Mouse (Mus musculus) 416B (cell line): Measurements from ENCODE around the gene Fam122a.

Source experiments
- DNase-seq: peaks from one replicate; pipeline ENCODE4 v3.0.0; 2011; ENCODE audit warnings: low read depth

Gene Fam122a

GRCm38 (mm10) chr19:24490275-24490674 is 13.1 kb upstream of the Fam122a start:
- no peak for DNase-seq

DNA sequence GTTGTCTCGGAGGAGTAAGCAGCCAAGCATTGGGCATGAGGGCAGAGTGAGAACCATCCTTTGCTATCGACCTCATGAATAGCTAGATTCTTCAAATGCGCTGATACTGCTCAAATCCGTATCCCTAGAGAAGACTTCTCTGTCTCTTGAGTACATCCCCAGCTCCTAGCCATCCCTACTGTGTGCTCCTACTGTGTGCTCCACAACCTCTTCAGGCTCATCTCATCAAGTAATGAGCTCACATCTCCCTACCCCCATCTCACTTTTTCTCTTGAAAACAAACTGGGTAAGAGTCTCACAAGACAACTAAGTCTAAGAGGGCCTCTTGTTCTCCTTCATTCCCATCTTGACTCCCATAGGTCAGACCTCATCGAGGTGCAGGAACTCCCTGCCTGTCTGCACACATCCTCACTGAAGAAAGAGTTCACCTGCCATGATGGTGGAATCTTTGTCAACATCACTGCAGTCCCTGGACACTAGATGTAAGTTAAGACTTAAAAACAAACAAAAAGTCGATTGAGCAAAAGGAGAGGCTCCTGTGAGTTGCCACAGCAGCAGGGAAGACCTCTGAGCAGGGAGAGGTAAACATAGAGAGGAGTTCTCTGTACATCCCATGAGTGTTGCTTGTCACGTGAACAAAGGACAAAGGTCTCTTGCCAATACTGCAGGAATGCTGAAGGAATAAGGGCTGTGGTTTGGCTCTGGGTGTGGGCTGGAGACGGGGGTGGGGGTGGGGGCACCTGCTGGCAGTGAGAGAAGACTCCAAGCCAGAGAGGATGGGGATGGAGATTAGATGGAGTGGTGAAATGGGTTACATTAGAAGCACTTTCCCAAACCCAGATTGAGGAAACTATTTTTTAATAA is 9.5 kb upstream of the Fam122a start:
- DNase-seq, result no peak

DNA sequence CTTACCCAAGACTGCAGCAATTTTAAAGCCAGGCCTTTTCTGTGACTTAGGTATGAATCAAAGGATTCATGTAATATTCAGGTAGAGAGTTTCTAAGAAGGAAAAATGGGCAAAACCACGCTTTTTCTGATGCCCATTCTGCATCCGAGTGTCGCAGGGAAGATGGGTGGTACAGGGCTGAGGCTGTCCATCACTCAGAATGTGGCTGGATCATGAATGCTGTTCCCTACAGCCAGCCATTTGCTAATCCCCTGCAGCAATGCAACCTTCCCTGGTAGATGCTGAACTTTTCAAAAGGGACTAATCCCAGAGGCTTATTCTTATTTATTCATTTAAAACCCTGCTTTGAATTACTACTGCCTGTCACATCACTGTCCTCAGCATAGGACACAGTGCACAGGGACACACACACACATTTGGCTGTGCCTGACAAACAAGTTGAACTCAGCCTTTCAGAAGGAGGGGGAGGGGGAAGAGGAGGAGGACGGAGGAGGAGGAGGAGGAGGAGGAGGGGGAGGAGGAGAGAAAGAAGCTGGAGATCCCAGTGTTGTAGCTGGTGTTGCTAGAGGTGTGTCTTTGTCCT is 7.5 kb upstream of the Fam122a start:
- DNase-seq, result no peak

DNA sequence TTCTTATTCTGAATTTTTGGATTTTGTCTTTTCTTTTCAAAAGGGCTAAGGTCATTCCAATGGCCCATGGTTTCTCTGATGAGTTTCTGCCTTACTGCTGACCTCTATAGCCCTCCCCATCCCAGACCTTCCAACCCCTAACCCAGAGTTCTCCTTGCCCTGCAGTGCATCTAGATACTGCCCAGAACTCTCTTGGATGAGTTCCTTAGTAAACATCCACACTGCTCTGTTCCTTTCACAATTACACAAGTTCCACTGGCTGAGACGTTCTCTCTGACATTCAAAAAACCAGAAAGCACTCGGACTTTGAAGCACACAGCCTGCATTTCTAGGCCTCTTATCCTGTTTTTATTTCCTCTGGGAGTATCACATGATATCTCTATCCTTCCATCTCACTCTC is 3.8 kb upstream of the Fam122a start:
- no peak for DNase-seq

GRCm38 (mm10) chr19:24476461-24476860 is 695 bp downstream of the Fam122a start:
- peak; percentile 59 for DNase-seq

- no peak for DNase-seq
Observed at GRCm38 (mm10) chr19:24475281-24475680, 1.9 kb downstream of the Fam122a start.

DNA sequence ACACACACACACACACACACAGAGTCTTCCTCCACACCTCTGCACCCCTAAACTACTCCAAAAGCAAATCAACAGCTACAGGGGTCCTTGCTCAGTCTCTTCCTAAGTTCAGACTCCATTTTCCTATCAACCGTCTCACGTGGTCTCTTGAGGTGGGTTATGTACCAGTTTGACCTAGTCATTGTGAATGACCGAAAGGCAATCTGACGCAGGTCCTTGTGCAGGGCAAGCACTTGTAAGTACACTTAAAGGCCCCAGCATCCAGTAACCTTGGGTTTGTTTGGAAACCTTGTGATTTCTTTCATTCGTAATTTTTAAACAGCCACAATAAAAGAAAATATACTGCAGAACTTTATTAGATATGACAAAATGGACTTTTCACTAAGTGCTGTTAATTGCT is 4.6 kb downstream of the Fam122a start:
- no peak for DNase-seq

DNA sequence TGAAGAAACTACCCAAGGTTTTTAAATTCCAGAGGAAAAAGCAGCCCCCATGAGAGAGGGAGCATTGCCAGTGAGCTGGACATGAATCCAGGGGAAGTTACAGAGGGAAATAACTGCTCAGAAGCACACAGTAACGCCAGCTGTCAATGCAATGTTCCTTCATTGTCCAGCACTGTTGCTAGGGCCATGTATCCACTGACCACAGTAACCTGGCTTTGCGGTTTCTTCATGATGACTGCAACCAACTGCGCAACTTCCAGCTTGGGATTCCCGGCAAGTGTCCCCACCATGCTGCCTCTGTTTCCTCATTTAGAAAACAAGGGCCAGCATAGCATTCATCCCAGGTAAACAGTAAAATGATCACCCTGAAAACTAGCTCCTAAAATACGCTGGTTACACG is 5.6 kb downstream of the Fam122a start:
- peak; percentile 21 for DNase-seq

DNA sequence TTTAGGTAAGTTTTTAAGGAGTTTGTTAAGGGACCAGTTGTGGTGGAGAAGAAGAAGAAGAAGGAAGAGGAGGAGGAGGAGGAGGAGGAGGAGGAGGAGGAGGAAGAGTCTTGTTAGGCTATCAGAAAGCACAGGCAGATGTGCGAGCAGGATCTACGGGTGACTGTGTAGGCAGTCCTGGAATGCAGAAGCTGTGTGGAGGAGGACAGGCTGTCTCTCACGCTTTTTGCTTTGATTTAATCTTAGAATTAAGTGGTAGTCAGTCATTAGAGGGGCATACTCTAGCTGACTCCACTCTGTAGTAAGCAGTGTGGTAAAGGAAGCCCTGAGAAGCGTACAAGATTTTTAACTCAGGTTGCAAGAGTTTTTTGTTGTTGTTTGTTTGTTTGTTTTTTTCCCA is 7.9 kb downstream of the Fam122a start:
- DNase-seq, result no peak

DNA sequence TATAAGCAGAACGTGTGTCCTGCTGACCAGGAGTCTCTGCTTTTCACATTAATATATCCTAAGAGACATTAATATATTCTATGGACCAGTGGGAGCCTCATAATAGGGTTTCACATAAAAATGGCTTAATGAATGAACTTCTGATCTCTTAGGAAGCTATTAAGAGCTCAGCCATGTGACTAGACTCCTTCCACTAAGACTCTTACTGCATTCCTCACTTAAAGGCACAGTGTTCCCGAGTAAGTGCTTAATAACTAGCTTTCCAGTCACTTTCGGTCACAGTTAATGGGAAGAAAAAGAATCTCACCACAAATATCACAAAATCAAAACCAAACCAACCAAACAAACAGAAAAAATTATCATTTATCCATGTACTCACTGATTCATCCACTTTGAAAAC is 8.5 kb downstream of the Fam122a start:
- DNase-seq, result no peak

GRCm38 (mm10) chr19:24463011-24463410 is 14.1 kb downstream of the Fam122a start:
- DNase-seq, result no peak

- no peak for DNase-seq
Observed at GRCm38 (mm10) chr19:24456591-24457231, 20.4 kb downstream of the Fam122a start.

DNA sequence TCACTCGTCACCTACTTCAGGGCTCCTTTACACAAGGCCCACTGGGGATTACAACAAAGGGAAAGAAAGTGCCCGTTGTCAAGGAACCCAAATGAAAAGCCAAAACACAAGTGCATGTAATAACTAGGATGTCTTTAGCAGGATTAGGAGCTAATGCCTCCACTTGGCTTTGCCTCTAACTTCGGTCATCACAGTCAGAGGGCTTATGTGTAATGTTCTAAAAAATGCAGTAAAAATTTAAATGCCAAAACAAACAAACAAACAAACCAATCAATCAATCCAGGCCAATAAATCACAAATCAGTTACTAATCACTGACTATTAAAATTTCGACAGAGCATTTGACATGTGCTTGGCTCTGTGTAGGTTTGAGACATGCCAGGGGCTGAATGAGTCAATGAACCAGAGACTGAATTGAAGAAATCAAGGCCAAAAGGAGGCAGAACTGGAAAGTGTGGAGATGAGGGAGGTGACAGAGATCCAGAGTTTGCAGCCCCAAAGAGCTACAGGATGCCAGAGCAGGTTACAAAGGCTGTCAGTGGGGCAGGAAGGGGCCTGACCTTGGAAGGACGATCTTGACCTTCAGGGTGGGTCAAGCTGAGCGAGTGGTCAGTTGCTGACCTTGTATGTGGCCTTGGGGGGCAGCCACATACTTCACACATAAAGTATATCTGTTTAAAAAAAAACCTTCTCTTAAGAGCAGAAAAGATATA is 21.8 kb downstream of the Fam122a start:
- DNase-seq, result no peak

DNA sequence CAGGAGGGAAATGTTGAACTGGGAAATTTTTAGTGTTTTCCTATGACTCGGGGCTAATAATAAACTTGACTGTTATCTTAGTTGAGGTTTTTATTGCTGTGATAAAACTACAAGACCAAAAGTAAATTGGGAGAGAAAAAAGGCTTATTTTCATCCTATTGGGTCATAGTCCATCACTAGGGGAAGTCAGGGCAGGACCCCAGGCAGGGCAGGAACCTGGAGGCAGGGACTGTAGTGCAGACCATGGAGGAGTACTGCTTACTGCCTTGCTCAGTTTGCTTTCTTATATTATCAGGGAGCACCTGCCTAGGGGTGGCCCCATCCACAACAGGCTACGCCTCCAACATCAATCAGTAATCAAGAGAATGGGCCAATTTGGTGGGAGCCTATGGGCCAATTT is 22.7 kb downstream of the Fam122a start:
- no peak for DNase-seq

DNA sequence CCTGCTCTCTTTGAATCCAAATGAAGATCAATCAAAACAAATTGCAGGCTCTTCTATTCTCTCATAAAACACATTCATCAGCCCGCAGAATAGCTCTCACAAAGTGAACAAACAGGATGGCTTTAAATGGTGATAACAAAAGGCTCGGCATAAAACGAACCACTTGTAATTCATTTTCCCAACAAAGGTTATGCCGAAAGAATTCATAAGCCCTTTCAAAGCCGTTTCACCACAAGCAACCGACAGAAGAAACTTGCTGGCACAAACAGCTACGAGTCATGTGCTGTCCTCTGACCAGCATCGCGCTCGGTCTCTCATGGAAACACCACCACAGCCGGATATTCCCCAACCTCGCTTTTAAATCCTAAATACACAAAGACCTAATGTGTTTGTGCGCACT is 23.8 kb downstream of the Fam122a start:
- no peak for DNase-seq

DNA sequence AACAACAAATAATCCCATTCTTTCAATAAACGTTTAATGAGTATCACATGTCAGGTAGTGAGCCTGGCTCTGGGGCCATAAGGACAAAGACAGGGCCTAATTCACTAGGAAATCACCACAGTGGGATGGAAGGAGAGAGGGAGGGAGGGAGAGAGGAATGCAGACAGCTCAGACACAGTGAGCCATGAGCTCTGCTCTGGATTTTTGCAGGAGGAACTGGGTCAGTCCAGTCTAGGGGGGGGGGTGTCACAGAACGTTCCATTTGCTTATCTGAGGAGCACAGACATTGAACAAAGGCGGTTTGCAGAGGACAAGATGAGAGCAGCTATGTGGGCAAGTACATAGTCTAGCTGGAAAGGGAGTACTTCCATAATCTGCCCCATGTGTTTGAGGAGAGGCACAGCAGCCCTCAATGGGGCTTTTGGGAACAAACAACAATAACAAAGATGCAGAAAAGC is 24.7 kb downstream of the Fam122a start:
- no peak for DNase-seq

- no peak for DNase-seq
Observed at GRCm38 (mm10) chr19:24451626-24452025, 25.5 kb downstream of the Fam122a start.

DNA sequence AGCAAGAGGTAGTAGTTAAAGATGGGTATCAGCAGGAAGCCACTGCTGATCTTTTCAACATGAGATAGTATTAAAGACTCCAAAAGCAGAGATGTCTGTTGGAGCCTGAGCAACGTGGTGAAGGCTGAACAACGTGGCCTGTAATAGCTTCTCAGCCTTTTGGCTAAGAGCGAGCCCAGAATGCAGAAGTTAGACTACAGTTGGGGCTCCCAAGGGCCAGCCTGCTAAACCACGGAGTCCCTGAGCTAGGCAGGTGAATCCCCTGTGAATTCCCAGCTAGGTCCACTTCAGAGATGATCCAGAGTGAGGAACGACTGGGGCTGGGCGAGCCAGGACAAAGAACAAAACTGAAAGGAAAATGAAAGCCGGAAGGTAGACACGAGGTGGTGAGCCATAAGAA is 26.4 kb downstream of the Fam122a start:
- no peak for DNase-seq

DNA sequence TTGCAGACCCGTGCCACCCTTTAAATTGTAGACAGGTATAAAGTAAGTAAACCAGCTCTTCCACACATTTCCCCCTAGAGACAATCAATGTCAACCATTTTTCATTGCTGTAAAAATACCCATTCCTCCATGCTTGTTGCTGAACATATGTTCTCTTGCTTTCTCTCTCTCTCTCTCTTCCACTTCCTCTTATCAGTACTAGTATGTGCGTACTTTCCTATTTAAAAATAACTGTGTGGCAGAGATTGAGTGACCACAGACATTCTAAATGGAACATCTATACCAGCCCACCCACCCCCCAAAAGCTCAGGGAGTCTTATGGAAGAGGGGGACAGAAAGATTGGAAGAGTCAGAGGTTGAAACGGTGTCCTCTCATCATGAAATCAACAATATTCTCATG is 32.8 kb downstream of the Fam122a start:
- no peak for DNase-seq

DNA sequence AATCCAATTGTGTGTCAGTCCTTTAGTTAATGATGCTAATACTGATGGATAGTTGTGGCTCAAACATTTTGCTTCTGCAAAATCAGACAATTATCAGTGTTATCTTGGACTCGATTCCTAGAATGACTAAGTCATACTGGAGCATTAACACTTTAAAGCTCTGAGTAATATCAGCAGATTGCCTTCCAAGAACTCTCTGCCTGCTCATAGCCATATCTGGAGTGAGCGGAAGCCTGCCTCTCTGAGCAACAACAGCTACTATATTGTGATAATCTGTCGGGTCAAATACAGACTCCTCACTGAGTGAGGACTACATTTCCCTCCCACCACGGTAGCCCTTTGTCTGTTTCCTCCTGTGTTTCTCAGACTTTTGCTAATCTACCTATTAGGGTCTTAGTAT is 37.4 kb downstream of the Fam122a start:
- DNase-seq, result no peak

DNA sequence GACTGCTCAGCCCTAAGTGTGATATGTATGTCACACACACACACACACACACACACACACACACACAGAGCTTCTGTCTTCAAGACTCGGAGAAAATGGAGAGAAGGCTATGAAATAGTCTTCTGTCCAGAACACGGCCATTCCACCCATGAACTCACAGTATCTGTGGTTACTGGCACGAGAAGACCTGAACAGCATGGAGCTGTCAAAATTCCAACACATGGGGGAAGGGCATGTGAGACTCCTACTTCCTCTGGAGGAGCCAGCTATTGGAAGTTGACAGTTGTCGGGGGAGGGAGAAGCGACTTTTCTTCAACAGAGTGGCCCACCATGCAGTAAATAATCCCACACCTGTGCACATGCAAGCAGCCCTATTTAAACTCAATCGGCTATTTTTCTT is 42.9 kb downstream of the Fam122a start:
- DNase-seq, result no peak

GRCm38 (mm10) chr19:24432447-24432846 is 44.7 kb downstream of the Fam122a start:
- no peak for DNase-seq

- DNase-seq, result no peak
Observed at GRCm38 (mm10) chr19:24431381-24431780, 45.8 kb downstream of the Fam122a start.
